Mouse (Mus musculus): ENCODE results near the gene Trim59. TPM values are rescaled to one million over a fixed set of nuclear protein-coding genes. Genes with fewer than 3 reads are reported as not detected.
"Not testable (repeated sequence)": the region's sequence is repeated elsewhere in the genome, so short reads cannot be mapped to it uniquely, and the experiment has no call there.

Gene Trim59
- polyA plus RNA-seq, 1 experiment from 2014 or later: 72.4 TPM

DNA sequence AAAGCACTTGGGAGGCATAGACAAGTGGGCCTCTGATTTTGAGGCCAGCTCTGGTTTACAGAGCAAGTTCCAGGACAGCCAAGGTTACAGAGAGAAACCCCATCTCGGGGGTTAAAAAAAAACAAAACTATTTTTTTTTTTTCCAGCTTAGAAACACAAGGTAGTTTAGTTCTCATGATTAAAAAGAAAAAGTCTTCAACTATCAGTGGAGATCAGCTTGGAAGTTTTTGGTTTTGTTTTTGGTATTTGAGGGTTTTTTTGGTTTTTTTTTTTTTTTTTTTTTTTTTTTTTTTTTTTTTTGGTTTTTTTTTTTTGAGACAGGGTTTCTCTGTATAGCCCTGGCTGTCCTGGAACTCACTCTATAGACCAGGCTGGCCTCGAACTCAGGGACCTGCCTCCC, 25.9 kb downstream of the Trim59 start:
- H3K4me1 ChIP-seq (ENCODE audit: control insufficient read depth, insufficient read depth, low read length); H3K9me3 ChIP-seq (replicated peaks; ENCODE audit: control insufficient read depth, low read length); H3K27me3 ChIP-seq (replicated peaks; ENCODE audit: control insufficient read depth, insufficient read depth, low read length); H3K9ac ChIP-seq (ENCODE audit: low read length); H3K4me3 ChIP-seq (ENCODE audit: low read depth, low read length); H3K27ac ChIP-seq (ENCODE audit: low read depth, low read length); DNase-seq (ENCODE audit: low spot score); H3K4me2 ChIP-seq (ENCODE audit: low read length); ATAC-seq: not testable (repeated sequence)
- peaks cover 45% of the 10 kb centered on the region for H3K36me3 ChIP-seq (ENCODE audit: control insufficient read depth, insufficient read depth, low read length)
- WGBS: 98% methylated on average over 2 of the region's 2 CpGs

DNA sequence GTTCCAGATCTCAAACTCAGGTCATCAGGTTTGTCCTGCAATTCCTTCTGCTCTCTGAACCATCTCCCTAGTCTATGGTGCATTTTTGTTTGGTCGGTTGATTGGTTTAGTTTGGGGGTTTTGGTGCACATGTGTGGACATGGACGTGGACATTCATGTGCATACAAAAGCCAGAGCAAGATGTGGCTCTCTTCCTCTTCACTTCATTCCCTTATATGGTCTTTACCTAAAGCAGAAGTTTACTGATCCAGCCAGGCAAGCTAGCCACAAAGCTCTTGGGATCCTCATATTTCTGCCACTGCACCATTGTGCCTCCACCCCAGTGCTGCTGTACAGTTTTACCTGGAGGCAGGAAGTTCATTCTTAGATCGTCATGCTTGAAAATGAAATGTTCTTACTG, 27.4 kb downstream of the Trim59 start:
- no peaks in the 10 kb centered on the region for H3K9me3 ChIP-seq (replicated peaks; ENCODE audit: control insufficient read depth, low read length)
- H3K27ac ChIP-seq (ENCODE audit: low read depth, low read length): no peak overlapping the region
- ATAC-seq: no peak
- no peak overlapping the region for H3K4me2 ChIP-seq (ENCODE audit: low read length)
- no peaks in the 10 kb centered on the region for H3K4me1 ChIP-seq (ENCODE audit: control insufficient read depth, insufficient read depth, low read length)
- H3K27me3 ChIP-seq (replicated peaks; ENCODE audit: control insufficient read depth, insufficient read depth, low read length): no peaks in the 10 kb centered on the region
- no peak for DNase-seq (ENCODE audit: low spot score)
- H3K36me3 ChIP-seq (ENCODE audit: control insufficient read depth, insufficient read depth, low read length): peaks cover 43% of the 10 kb centered on the region
- WGBS: 91% methylated on average over 3 of the region's 3 CpGs
- H3K4me3 ChIP-seq (ENCODE audit: low read depth, low read length): no peak overlapping the region
- no peak overlapping the region for H3K9ac ChIP-seq (ENCODE audit: low read length)

DNA sequence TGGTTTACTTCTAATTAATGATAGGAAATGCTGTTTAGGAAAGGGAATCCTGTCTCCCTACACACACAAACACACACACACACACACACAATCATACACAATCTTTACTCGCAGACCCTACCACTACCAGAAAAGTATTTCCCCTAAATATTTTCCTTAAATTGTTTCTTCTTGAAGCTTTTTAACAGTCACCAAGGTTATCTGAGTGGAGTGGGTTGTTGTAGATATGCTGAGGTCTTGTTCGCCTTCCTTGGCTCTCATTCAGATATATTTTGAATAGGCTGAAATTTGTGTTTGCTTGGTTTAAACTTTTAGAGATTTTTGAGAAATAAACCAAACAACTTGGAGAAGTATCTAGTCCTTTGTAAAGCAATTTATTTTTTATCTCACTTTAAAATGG, 35.7 kb downstream of the Trim59 start:
- H3K27ac ChIP-seq (ENCODE audit: low read depth, low read length): no peak overlapping the region
- peaks cover 5% of the 10 kb centered on the region for H3K36me3 ChIP-seq (ENCODE audit: control insufficient read depth, insufficient read depth, low read length)
- H3K9ac ChIP-seq (ENCODE audit: low read length): no peak overlapping the region
- peaks cover 8% of the 10 kb centered on the region; the same call in 1 of the 2 replicates for H3K4me1 ChIP-seq (ENCODE audit: control insufficient read depth, insufficient read depth, low read length)
- WGBS: 78% methylated on average over 2 of the region's 2 CpGs
- no peak overlapping the region for H3K4me3 ChIP-seq (ENCODE audit: low read depth, low read length)
- no peaks in the 10 kb centered on the region for H3K27me3 ChIP-seq (replicated peaks; ENCODE audit: control insufficient read depth, insufficient read depth, low read length)
- ATAC-seq: no peak
- H3K4me2 ChIP-seq (ENCODE audit: low read length): no peak overlapping the region
- H3K9me3 ChIP-seq (replicated peaks; ENCODE audit: control insufficient read depth, low read length): no peaks in the 10 kb centered on the region
- DNase-seq (ENCODE audit: low spot score): no peak

DNA sequence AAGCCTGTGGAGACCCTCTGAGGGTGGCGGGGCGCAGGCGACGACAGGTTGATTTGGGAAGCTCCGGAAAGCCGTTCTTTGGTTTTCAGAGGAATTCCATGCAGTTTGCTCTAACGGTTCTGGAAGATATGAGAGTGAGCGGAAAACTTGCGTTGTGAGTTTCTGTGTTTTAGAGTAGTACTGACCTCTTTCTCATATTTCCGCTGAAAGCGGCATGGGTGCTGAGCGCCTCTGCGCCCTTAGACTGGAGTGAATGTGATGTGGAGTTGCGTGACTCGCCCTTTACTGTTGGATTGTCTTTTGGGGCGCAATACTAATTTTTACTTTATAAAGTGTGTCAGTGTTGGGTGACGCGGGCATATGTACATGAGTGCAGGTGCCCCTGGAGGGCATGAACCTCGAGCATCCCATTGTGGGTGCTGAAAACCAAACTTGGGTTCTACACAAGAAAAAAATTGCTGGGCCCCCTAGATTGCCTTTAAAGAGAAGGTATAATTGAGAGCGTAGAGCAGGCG, 38.3 kb downstream of the Trim59 start:
- Histone ChIP-seq H3K9ac (ENCODE audit: low read length) (peak overlapping the region; percentile 86), H3K4me2 (ENCODE audit: low read length) (peak overlapping the region; percentile 84), H3K27me3 (replicated peaks; ENCODE audit: control insufficient read depth, insufficient read depth, low read length) (no peaks in the 10 kb centered on the region), H3K27ac (ENCODE audit: low read depth, low read length) (peak overlapping the region; percentile 85; the same call in 1 of the 2 replicates), H3K9me3 (replicated peaks; ENCODE audit: control insufficient read depth, low read length) (no peaks in the 10 kb centered on the region), H3K4me3 (ENCODE audit: low read depth, low read length) (peak overlapping the region; percentile 97), H3K4me1 (ENCODE audit: control insufficient read depth, insufficient read depth, low read length) (peaks cover 8% of the 10 kb centered on the region; the same call in 1 of the 2 replicates), H3K36me3 (ENCODE audit: control insufficient read depth, insufficient read depth, low read length) (no peaks in the 10 kb centered on the region)
- ATAC-seq (no peak), DNase-seq (ENCODE audit: low spot score) (peak; percentile 28)
- WGBS: 3% methylated on average over 21 of the region's 21 CpGs

- peaks cover 8% of the 10 kb centered on the region; the same call in 1 of the 2 replicates for H3K4me1 ChIP-seq (ENCODE audit: control insufficient read depth, insufficient read depth, low read length)
- no peaks in the 10 kb centered on the region for H3K27me3 ChIP-seq (replicated peaks; ENCODE audit: control insufficient read depth, insufficient read depth, low read length)
- H3K4me2 ChIP-seq (ENCODE audit: low read length): peak overlapping the region; percentile 84
- no peaks in the 10 kb centered on the region for H3K36me3 ChIP-seq (ENCODE audit: control insufficient read depth, insufficient read depth, low read length)
- DNase-seq (ENCODE audit: low spot score) (peak; percentile 49), ATAC-seq (peak; percentile 56)
- H3K9ac ChIP-seq (ENCODE audit: low read length): peak overlapping the region; percentile 86
- H3K9me3 ChIP-seq (replicated peaks; ENCODE audit: control insufficient read depth, low read length): no peaks in the 10 kb centered on the region
- under 1% methylated on average over 71 of the region's 72 CpGs for WGBS
- peak overlapping the region; percentile 85 for H3K27ac ChIP-seq (ENCODE audit: low read depth, low read length)
- H3K4me3 ChIP-seq (ENCODE audit: low read depth, low read length): peak overlapping the region; percentile 97
Measured at GRCm38 (mm10) chr3:69005338-69006245, 39.0 kb downstream of the Trim59 start.

GRCm38 (mm10) chr3:69004437-69005337, 39.9 kb downstream of the Trim59 start, which contains the start of the genes Ift80 and Smc4:
TSS of gene Ift80 (minus strand) at chr3:69004570.
TSS of gene Smc4 (plus strand) at chr3:69004738.
- H3K4me2 ChIP-seq (ENCODE audit: low read length): peak within 1 kb of the TSS; percentile 84
- H3K36me3 ChIP-seq (ENCODE audit: control insufficient read depth, insufficient read depth, low read length): no peaks in the 10 kb centered on the region
- DNase-seq (ENCODE audit: low spot score) (peak; percentile 99), ATAC-seq (peak; percentile 96)
- H3K9ac ChIP-seq (ENCODE audit: low read length): peak within 1 kb of the TSS; percentile 86
- H3K27ac ChIP-seq (ENCODE audit: low read depth, low read length): peak within 1 kb of the TSS; percentile 85
- peak within 1 kb of the TSS; percentile 97 for H3K4me3 ChIP-seq (ENCODE audit: low read depth, low read length)
- under 1% methylated on average over 75 of the region's 76 CpGs for WGBS
- H3K27me3 ChIP-seq (replicated peaks; ENCODE audit: control insufficient read depth, insufficient read depth, low read length): no peaks in the 10 kb centered on the region
- H3K9me3 ChIP-seq (replicated peaks; ENCODE audit: control insufficient read depth, low read length): no peaks in the 10 kb centered on the region
- peaks cover 8% of the 10 kb centered on the region; the same call in 1 of the 2 replicates for H3K4me1 ChIP-seq (ENCODE audit: control insufficient read depth, insufficient read depth, low read length)

GRCm38 (mm10) chr3:69004055-69004436, 40.5 kb downstream of the Trim59 start:
- Histone ChIP-seq H3K9me3 (replicated peaks; ENCODE audit: control insufficient read depth, low read length) (no peaks in the 10 kb centered on the region), H3K9ac (ENCODE audit: low read length) (peak overlapping the region; percentile 71), H3K36me3 (ENCODE audit: control insufficient read depth, insufficient read depth, low read length) (no peaks in the 10 kb centered on the region), H3K27me3 (replicated peaks; ENCODE audit: control insufficient read depth, insufficient read depth, low read length) (no peaks in the 10 kb centered on the region), H3K27ac (ENCODE audit: low read depth, low read length) (peak overlapping the region; percentile 85), H3K4me3 (ENCODE audit: low read depth, low read length) (peak overlapping the region; percentile 97), H3K4me1 (ENCODE audit: control insufficient read depth, insufficient read depth, low read length) (peaks cover 8% of the 10 kb centered on the region; the same call in 1 of the 2 replicates), H3K4me2 (ENCODE audit: low read length) (peak overlapping the region; percentile 60)
- DNase-seq (ENCODE audit: low spot score) (no peak), ATAC-seq (peak; percentile 36)
- 2% methylated on average over 7 of the region's 7 CpGs for WGBS

- Histone ChIP-seq H3K4me2 (ENCODE audit: low read length) (no peak overlapping the region), H3K36me3 (ENCODE audit: control insufficient read depth, insufficient read depth, low read length) (no peaks in the 10 kb centered on the region), H3K4me1 (ENCODE audit: control insufficient read depth, insufficient read depth, low read length) (peaks cover 8% of the 10 kb centered on the region; the same call in 1 of the 2 replicates), H3K9me3 (replicated peaks; ENCODE audit: control insufficient read depth, low read length) (no peaks in the 10 kb centered on the region), H3K9ac (ENCODE audit: low read length) (no peak overlapping the region), H3K4me3 (ENCODE audit: low read depth, low read length) (no peak overlapping the region), H3K27me3 (replicated peaks; ENCODE audit: control insufficient read depth, insufficient read depth, low read length) (no peaks in the 10 kb centered on the region), H3K27ac (ENCODE audit: low read depth, low read length) (no peak overlapping the region)
- WGBS: 86% methylated on average over 4 of the region's 4 CpGs
- ATAC-seq (no peak), DNase-seq (ENCODE audit: low spot score) (no peak)
Measured at GRCm38 (mm10) chr3:69002781-69003180, 41.8 kb downstream of the Trim59 start.
